Mouse (Mus musculus) adrenal gland, adult 2 months (tissue): ENCODE data around the gene Gm38392. TPM values are rescaled to one million over a fixed set of nuclear protein-coding genes. Genes with fewer than 3 reads are reported as not detected.

Experiments used
- DNase-seq: peaks from one replicate; pipeline ENCODE4 v3.0.0; 2021
- polyA plus RNA-seq: library from polyadenylated mRNA; depleted of rRNA; stranded (reverse); fragments of >200 nt; gene quantifications from 2 replicates; pipeline ENCODE4 v1.2.3, GENCODE M21; 2012
- total RNA-seq, 2 experiments: library from RNA; stranded (reverse); gene quantifications; 2 replicates each; pipeline ENCODE4 v1.2.3; 2021

Gm38392 gene
- total and polyA plus RNA-seq, 3 experiments = 1.7 to 1.9 TPM; not detected in 1

DNA sequence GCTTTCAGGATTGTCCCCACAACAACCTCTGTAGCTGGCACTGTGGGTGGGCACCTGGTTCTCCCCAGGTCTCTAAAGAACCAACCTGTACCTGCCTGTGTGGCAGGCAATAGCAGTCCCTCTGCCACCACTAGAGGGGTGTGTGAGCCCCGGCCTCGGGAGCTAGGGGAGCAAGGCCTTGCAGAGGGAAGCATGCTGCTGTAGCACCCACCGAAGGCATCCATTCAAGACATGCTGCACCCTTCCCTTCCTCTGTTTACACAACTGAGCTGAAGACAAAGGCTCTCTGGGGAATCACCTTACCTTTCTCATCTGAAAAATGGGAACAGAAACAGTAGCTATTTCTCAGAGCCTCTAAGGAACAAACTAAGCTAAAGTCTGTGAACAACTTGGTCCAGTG lies 51.8 kb downstream of the Gm38392 start:
- DNase-seq = no peak

DNA sequence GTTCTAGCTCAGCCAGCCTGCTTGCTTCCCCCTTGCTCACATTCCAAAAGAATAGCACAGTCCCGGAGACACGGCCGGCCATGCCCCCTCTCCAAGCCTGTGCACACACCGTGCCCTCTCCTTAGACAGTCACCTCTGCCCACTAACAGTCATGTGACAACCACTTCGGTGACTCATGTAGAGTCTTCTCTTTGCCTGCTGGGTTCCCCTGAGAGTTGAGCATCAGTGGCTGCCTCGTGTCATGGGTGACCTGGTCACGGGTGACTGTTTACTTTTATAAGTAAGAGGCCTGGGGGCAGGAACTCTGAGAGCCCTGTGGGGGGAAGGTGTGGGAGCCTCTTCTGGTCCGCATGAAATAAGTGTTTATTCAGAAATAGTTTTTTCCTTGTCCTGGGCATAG lies 53.0 kb downstream of the Gm38392 start:
- DNase-seq = no peak

DNA sequence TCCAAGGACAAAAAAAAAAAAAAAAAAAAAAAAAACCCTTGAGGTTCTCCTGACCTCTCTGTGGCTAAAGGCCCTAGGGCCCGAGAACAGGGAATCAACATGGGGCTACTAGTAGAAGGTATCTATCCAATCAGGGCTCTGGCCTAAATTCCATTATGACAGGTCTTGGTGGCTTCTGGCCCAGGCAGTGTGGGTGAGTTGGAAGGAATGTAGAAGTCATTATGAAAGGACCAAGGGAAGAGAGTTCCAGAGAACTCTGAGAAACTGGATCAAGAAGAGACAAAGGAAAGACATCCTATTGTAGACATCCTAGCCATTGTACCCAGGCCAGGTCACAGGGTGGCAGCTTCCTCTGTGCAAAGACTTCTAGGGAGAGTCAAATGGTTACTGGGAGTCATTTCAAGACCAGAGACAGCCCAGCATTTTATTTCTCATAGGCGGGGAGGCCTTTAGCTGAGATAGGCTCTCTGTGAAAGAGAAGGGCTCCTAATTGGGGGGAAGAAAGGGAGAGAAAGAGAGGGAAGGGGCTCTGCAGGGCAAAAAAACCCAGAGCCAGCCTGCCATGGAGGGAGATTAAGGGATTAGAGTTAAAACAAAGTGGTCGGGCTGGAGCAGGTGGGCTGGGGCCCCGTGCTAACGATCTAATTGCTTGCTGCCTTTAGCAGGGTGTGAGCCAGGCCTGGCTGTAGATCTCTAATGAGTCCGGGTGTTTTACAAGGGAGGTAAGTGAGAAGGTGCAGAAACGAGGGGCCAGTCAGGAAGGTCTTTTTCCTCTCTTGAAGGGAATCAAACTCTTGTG lies 54.0 kb downstream of the Gm38392 start:
- no peak for DNase-seq

DNA sequence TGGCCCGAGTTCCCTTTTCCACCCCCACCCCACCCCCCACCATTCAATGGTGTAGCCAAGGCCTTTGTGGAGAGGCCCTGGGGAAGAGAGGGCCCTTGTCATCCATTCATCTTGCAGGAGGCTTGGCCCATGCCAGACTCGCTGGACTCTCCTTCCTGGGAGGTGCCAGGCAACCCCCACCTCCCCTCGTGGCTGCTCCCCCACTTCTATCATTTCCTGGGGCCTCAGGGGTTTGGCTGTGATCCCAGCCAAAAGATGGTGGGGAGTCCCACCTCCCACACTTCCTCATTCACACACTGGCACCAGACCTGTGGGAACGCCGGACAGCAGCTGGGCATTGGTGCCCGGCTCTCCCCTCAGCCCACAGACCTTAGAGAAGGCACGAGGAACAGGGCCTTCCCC lies 54.7 kb downstream of the Gm38392 start:
- no peak for DNase-seq

DNA sequence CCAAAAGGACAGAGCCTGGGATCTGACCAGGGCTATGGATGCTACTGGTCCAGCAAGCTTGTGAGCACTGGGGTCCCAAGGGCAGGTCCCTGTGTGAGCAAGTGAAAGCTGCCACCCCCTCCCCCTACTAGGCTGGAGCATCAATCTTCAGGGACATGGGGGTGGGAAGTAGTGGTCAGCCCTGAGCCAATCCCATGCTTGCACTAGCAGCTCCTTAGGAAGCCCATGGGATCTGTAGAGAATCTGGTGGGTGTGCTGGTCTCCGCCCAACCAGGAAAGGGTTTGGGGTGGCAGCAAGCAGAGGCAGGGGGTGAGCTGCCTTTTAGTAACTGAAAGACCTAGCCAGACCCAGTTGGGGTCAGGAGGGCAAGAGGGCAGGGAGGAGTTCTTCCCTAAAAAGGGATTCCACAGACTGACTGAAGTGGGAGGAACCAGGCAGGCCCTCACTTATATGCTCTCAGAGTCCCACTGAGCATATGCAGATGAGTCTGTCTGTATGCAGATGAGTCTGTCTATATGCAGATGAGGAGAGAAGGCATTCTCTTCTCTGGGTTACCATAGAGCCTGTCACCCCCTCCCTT lies 55.9 kb downstream of the Gm38392 start:
- no peak for DNase-seq

DNA sequence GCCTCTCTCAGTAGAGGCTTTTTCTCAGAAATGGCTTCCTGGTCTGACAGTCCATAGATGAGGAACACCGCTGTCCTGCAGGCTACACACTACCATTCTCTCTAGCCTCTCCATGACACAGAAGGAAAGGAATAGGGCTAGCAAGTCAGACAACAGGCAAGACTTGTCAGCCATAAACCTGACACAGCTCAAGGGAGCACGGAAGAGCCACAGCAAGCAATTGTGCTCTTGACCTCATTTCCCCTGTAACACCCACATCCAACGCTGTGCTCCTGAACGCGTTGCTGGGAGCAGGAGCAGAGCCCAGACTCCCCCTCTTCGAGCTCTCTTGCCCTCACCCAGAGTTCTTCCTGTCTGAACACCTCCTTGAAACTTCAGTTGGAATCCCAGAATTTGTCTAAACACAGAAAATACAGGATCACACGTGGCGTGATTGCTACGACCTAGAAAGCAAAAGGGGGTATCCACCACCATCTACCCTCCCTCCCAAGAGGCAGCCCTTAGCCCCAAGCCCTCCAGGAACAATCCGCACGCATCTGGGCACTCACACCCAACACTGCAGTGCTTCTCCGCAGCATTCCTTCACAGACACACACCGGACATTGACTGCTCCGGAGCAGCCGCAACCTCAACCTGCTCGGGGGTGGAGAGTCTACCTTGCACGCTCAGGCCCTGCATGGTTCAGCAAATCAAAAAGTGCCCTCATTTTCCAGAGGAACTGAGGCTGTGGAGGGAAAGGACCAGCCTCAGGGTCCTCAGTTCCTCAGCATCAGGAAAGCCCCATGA lies 56.6 kb downstream of the Gm38392 start:
- no peak for DNase-seq

DNA sequence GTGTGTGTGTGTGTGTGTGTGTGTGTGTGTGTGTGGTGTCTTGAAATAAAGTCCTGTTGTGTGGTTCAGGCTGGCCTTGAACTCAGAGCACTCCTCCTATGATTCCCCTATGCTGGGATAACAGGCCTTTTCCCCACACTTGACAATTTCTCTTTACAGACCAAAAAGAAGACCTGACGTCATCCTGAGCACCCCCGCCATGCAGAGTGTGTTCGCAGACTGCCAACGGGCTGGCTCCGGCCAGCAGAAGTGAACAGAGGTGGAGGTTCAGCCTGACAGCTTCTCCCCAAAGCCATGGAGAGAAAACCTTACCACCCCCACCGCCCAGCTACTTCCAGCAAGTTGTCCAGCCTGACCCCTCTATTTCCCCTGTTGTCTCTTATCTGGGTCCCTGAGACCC lies 57.5 kb downstream of the Gm38392 start:
- no peak for DNase-seq

DNA sequence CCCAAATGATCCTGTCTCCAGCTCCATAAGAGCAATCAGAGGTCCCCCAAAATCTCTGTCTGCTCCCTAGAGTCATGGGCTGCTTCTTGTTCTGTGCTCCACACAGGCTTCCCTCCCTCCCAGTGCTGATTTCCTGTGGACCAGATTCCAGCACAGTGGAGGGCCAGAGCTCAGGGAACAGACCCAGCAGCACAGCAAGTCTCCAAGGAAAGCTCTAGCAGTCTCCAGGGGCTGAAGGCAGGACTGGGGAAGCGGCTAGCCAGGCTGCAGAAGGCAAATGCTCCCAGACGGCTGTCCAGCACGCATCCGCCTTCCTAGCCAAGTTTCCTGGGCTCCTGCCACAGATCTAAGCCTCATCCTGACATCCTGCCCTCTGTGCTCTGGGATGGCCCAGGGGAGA lies 58.1 kb downstream of the Gm38392 start:
- no peak for DNase-seq

DNA sequence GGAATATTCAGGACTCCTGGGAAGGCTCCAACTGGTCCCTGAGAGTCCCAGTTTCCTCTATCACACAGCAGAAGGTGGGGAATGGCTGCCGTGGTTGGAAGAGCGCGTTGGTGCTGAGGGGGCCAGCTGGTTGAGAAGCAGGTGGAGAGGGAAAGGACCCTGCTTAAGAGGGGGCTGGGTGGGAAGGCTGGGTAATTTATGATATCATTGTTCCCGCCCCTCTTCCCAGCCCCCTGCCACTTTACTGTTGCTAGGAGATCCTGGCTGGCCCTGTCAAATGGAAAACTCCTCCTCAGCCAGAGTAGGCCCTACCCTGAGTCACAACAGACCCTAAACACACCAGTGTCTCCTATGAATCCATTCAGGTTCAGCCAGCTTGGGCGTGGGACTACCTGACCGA lies 59.0 kb downstream of the Gm38392 start:
- no peak for DNase-seq

DNA sequence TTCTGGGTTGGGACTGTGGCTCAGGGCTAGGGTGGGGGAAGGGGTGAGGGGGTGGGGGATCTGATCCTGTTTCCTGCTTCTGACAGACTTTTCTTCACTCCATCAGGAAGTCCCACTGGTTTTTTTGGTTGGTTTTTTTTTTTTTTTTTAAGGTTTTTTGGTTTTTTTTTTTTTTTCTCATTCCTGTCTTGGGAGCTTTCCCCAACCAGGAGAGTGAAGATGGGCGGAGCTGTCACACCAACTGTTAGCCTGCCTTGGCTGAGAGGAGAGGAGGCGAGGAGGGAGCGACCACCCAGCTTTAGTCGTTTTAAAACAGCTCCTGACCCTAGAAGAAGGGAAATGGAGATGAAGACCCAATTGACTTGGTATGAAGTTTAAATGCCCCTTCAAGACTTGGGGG lies 59.8 kb downstream of the Gm38392 start:
- no peak for DNase-seq

DNA sequence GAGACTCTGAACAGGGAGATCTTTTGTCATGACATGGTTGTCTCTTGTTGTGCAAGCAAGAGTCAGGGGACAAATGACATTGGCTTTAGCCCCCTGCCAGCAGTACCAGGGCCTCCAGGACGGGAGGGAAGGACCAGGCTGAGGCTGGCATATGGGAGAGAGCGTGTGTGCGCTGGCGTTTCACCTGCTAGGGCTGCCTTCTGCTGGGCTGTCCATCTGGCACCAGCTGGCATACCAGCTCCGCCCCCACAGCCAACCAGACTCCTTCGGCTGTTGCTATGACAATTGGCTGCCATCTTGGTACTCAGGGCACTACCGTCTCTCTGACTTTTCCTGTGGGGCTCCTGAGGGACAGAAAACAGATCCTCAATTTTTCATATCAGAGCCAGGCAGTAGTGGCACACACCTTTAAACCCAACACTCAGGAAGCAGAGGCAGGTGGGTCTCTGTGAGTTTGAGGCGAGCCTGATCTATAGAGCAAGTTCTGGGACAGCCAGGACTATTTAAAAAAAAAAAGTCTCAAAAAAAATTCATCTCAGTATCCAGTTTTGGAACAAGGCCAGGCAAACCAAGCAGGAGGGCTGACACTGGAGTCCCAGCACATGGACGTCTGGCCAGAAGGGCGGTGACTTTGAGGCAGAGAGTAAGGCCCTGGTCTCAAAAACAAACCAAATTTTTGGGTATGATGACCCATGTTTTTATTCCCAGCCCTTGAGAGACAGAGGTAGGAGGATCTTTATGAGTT lies 60.7 kb downstream of the Gm38392 start:
- no peak for DNase-seq

DNA sequence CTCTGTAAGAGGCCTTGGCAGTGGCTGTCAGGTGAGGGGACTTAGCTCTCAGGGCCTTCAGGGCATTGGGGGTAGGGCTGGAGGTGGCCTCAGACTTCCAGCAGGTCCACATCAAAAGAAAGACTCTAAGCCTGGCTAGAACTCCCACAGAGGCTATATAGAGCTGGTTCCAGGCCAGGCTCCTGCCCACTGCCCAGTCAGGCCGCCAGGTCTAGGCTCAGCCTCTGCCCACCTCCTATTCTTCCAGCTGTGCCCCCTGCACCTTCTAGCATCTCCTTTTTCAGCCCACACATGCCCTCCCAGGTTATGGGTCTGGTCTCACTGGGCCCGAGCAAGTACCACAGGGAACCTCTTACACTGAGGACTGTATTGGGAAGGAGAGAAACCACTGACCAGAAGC lies 62.1 kb downstream of the Gm38392 start:
- DNase-seq = no peak

DNA sequence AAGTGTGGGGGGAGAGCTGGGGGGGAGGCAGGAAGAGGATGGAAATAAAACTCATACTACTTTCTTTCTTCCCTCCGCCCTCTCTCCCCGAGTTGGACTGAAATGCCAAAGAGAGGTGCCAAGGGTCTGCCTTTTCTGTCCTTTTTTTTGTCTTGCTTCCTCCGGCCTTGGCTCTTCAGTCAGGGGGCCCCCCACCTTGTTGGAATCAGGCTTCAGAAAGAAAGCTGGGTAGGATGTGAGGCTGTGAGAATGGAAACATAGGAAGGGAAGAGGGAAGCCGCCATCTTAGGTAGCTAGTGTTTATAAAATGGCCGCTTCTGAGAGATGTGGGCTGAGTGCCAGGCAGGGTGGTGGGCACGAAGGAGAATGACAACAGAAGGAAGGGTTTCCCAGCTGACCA lies 64.6 kb downstream of the Gm38392 start:
- DNase-seq = no peak

DNA sequence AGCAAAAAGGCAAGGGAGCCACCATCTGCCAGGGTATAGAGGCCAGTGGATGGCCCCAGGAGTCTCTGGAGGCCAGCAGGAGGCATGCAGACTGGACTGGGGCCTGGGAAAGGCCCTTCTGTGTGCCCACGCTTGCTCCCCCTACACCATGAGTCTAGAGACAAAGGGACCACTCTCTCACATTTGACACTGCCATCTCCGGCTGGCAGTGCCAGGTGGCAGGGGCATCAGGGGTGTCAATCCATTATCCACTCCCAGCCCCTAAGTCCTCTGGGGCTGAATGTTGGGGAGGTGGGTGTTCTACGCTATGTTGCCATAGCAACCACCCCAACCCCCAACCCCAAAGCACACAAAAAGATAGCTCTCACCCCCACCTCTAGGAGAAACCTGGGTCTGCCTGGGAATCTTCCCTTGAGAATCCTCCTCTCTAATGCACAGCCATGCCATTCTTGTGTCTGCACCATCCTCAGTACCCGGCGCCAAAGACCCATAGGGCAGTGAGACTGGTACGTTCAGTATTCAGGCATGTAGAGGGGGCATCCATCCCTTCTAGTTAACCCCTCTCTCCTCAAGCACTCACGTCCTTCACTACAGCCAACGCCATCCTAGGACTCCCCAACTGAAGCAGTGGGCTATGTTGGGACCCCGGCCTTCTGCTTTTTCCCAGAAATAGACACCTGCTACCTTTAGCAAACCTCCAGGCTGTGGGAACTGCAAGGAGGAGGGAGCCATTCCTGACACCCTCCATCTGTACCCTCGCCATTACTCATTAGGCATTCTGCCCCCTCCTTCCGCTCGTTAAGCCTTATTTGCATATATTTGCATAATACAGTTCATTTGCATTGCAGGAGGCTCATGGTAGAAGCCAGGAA lies 65.3 kb downstream of the Gm38392 start:
- DNase-seq = no peak

DNA sequence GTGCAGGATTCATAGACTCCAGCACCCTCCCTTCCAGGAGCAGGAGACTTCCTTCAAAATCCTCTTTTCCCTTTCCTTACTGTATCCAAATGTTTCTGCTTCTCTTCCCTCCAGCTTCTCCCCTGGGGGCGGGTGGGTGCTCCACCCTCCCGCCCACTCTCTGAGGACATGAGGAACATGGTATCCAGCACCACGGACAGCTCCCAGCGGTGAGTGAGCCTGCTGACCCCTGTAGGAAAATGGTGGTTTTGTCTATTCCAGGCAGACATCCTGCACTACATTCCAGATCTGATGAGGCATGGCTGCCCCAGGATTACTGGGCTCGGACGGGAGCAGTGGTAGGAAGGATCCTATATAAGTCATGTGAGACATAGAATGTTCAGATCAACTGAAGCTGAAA lies 66.2 kb downstream of the Gm38392 start:
- peak; percentile 78 for DNase-seq

DNA sequence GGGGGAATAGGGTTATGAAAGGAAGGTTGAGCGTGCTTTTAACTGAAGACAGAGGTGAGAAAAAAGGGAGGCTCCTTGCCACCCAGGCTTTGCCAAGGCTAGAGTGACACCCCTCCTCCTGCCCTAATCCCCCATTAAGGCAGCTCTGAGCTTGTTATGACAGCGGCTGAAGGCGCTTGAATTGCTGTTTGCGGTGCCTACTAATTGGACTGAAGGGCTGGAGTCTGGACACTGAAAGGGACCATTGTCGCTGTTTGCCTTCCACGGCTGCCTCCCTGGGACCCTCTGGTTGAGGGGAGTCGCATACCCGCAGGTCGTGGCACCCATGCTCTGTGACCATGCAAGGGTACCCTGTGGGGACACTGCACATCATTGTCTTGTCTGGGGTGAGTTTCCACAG lies 67.1 kb downstream of the Gm38392 start:
- no peak for DNase-seq

DNA sequence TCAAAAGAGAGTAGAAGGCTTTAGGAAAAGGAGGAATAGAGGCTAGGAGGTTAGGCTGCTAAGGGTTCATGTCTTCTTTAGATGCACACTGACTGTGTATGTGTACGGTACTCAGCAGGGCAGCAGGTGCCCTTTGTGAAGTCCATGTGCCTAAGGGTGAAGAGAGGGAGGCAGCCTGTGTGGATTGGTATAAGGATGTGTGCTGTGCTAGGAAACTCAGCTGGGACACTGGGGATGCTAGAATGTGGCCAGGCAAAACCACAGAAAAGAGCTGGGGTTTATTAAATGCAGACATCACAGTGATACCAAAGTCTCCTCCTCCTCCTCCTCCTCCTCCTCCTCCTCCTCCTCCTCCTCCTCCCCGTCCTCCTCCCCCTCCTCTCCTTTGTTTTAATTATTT lies 69.3 kb downstream of the Gm38392 start:
- DNase-seq = no peak

DNA sequence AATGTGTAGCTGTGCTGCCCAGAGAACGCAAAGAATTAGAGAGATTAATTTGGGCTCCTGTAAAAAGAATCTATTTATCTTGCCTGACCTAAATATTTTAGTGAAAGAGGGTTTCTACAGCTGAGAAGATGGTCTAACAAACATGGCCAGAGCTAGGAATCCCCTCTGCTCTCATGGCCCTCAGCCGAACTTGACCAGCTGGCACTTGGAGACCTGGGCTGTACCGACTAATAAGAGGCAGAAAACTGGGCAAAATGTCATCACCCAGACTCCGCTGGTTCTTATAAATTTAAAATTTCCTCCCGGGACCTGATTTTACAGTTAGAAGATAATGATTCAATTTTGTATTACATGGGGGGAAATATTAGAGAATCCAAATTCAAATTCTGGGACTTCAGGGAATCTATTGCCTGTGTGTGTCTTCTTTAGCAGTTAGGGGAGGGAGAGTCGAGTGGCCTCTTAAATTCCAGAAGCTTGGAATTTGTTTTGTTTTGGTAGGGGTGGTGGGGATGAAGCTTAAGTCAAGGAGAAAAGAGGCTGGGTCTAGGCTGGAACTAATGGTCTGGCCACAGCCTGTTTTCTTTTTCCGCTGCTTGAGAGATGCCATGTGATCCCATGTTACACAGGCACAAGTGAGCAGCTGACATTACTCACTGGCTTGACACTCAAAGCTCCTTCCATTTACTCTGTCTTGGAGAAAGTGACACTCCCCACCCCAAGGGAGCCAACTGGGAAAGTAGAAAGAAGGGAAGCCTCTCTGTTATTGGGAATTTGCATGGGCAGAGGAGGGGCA lies 70.3 kb downstream of the Gm38392 start:
- DNase-seq = no peak

DNA sequence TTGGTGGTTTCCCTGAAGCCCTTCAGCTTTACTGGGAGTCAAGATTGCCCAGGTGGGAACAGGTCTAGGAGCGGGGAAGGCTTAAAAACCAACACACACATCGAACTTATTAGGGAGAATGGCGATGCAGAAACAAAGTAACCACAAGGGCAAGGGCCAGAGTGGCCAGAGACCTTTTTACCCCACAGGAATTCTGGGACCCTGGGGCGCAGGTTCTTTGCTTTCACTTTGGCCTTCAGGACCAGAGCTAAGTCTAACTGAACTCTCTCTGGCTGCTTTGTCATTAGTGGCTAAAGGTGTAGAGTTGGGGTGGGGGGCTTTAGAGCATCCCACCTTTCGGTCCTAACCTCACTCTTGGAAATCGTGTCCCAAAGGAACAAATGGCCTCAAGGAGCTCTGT lies 70.9 kb downstream of the Gm38392 start:
- no peak for DNase-seq

DNA sequence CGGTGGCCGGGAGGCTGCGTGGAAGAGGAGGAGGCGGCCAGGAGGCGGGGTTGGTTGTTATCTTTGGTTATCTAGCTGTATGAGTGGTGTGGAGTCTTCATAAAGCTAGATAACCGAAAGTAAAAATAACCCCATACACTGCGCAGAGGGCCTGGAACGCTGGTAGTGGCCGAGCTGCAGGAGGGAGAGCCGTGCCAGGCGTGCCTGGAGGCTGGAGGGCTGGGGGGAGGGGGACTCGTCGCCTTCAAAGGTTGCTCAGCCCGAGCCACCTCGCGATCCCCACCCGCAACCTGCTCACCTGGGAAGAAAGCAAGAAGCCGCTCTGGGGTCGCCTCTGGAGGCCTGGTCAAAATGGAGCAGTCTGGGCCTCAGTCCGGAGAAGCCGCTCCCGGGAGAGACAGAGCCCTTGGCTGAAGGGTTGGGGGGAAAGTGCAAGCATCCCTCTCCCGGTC lies 71.4 kb downstream of the Gm38392 start:
- DNase-seq = no peak
